Mouse (Mus musculus): ENCODE measurements around the gene Ano10. TPM values are rescaled to one million over a fixed set of nuclear protein-coding genes. Genes with fewer than 3 reads are reported as not detected.

Gene Ano10
- polyA plus RNA-seq, 1 experiment from 2014 or later, result 31.9 TPM

- peaks cover 5% of the 10 kb centered on the region; the same call in 1 of the 2 replicates for H3K36me3 ChIP-seq
- no peak for ATAC-seq (ENCODE audit: borderline replicate concordance, extremely low read depth, low FRiP score, low TSS enrichment)
- H3K4me2 ChIP-seq, result no peak overlapping the region
- 34% methylated on average over 4 of the region's 4 CpGs for WGBS
- H3K27ac ChIP-seq, result no peak overlapping the region
- no peak overlapping the region for H3K4me3 ChIP-seq
- no peaks in the 10 kb centered on the region for H3K9me3 ChIP-seq
- H3K27me3 ChIP-seq, result no peaks in the 10 kb centered on the region
- peaks cover 3% of the 10 kb centered on the region for H3K4me1 ChIP-seq
- no peak overlapping the region for H3K9ac ChIP-seq
These were observed 50.0 kb downstream of the Ano10 start for GRCm38 (mm10) chr9:122244080-122244799.

- Histone ChIP-seq H3K4me3 (no peak overlapping the region), H3K27ac (no peak overlapping the region), H3K9ac (no peak overlapping the region), H3K27me3 (no peaks in the 10 kb centered on the region), H3K4me1 (peaks cover 3% of the 10 kb centered on the region), H3K36me3 (peaks cover 5% of the 10 kb centered on the region; the same call in 1 of the 2 replicates), H3K9me3 (no peaks in the 10 kb centered on the region), H3K4me2 (no peak overlapping the region)
- WGBS, result 43% methylated on average over 1 of the region's 1 CpGs
- ATAC-seq (ENCODE audit: borderline replicate concordance, extremely low read depth, low FRiP score, low TSS enrichment), result no peak
These were observed 50.9 kb downstream of the Ano10 start for GRCm38 (mm10) chr9:122243297-122243696.

GRCm38 (mm10) chr9:122242856-122243255 is 51.4 kb downstream of the Ano10 start:
- Histone ChIP-seq H3K4me1 (peaks cover 3% of the 10 kb centered on the region), H3K27ac (no peak overlapping the region), H3K27me3 (no peaks in the 10 kb centered on the region), H3K4me3 (no peak overlapping the region), H3K9ac (no peak overlapping the region), H3K9me3 (no peaks in the 10 kb centered on the region), H3K4me2 (no peak overlapping the region), H3K36me3 (peaks cover 5% of the 10 kb centered on the region; the same call in 1 of the 2 replicates)
- ATAC-seq (ENCODE audit: borderline replicate concordance, extremely low read depth, low FRiP score, low TSS enrichment), result no peak
- 6% methylated on average over 7 of the region's 7 CpGs for WGBS

- Histone ChIP-seq H3K36me3 (peaks cover 4% of the 10 kb centered on the region; the same call in 1 of the 2 replicates), H3K27me3 (no peaks in the 10 kb centered on the region), H3K4me1 (peaks cover 3% of the 10 kb centered on the region; the same call in 1 of the 2 replicates), H3K27ac (no peak overlapping the region), H3K9me3 (no peaks in the 10 kb centered on the region), H3K4me2 (no peak overlapping the region), H3K9ac (no peak overlapping the region), H3K4me3 (no peak overlapping the region)
- 57% methylated on average over 10 of the region's 10 CpGs for WGBS
- no peak for ATAC-seq (ENCODE audit: borderline replicate concordance, extremely low read depth, low FRiP score, low TSS enrichment)
These were observed 52.3 kb downstream of the Ano10 start for GRCm38 (mm10) chr9:122241812-122242400.

- H3K9ac ChIP-seq, result no peak overlapping the region
- no peak overlapping the region for H3K4me2 ChIP-seq
- H3K27ac ChIP-seq, result no peak overlapping the region
- no peaks in the 10 kb centered on the region for H3K27me3 ChIP-seq
- ATAC-seq (ENCODE audit: borderline replicate concordance, extremely low read depth, low FRiP score, low TSS enrichment), result no peak
- H3K36me3 ChIP-seq, result no peaks in the 10 kb centered on the region
- no peaks in the 10 kb centered on the region for H3K9me3 ChIP-seq
- H3K4me3 ChIP-seq, result no peak overlapping the region
- peaks cover 3% of the 10 kb centered on the region; the same call in 1 of the 2 replicates for H3K4me1 ChIP-seq
- WGBS, result 62% methylated on average over 8 of the region's 8 CpGs
These were observed 53.5 kb downstream of the Ano10 start for GRCm38 (mm10) chr9:122240629-122241199.

GRCm38 (mm10) chr9:122234741-122235140 is 59.5 kb downstream of the Ano10 start:
- Histone ChIP-seq H3K27ac (no peak overlapping the region), H3K9ac (no peak overlapping the region), H3K4me3 (no peak overlapping the region), H3K27me3 (no peaks in the 10 kb centered on the region), H3K9me3 (no peaks in the 10 kb centered on the region), H3K36me3 (no peaks in the 10 kb centered on the region), H3K4me1 (no peaks in the 10 kb centered on the region), H3K4me2 (no peak overlapping the region)
- WGBS, result 78% methylated on average over 3 of the region's 3 CpGs
- no peak for ATAC-seq (ENCODE audit: borderline replicate concordance, extremely low read depth, low FRiP score, low TSS enrichment)

GRCm38 (mm10) chr9:122233972-122234345 is 60.3 kb downstream of the Ano10 start:
- no peak overlapping the region for H3K9ac ChIP-seq
- no peak overlapping the region for H3K4me3 ChIP-seq
- no peaks in the 10 kb centered on the region for H3K27me3 ChIP-seq
- no peaks in the 10 kb centered on the region for H3K9me3 ChIP-seq
- ATAC-seq (ENCODE audit: borderline replicate concordance, extremely low read depth, low FRiP score, low TSS enrichment), result no peak
- H3K36me3 ChIP-seq, result no peaks in the 10 kb centered on the region
- 59% methylated on average over 7 of the region's 7 CpGs for WGBS
- H3K27ac ChIP-seq, result no peak overlapping the region
- H3K4me1 ChIP-seq, result no peaks in the 10 kb centered on the region
- no peak overlapping the region for H3K4me2 ChIP-seq

- no peak for ATAC-seq (ENCODE audit: borderline replicate concordance, extremely low read depth, low FRiP score, low TSS enrichment)
- Histone ChIP-seq H3K9me3 (no peaks in the 10 kb centered on the region), H3K36me3 (no peaks in the 10 kb centered on the region), H3K4me1 (no peaks in the 10 kb centered on the region), H3K27me3 (no peaks in the 10 kb centered on the region), H3K4me3 (no peak overlapping the region), H3K27ac (no peak overlapping the region), H3K9ac (no peak overlapping the region), H3K4me2 (no peak overlapping the region)
- WGBS, result 84% methylated on average over 8 of the region's 8 CpGs
These were observed 60.8 kb downstream of the Ano10 start for GRCm38 (mm10) chr9:122233316-122233971.

GRCm38 (mm10) chr9:122232912-122233311 is 61.3 kb downstream of the Ano10 start:
- ATAC-seq (ENCODE audit: borderline replicate concordance, extremely low read depth, low FRiP score, low TSS enrichment), result no peak
- no peak overlapping the region for H3K9ac ChIP-seq
- H3K4me2 ChIP-seq, result no peak overlapping the region
- 69% methylated on average over 2 of the region's 2 CpGs for WGBS
- H3K27ac ChIP-seq, result no peak overlapping the region
- no peaks in the 10 kb centered on the region for H3K36me3 ChIP-seq
- H3K4me1 ChIP-seq, result no peaks in the 10 kb centered on the region
- no peaks in the 10 kb centered on the region for H3K27me3 ChIP-seq
- H3K9me3 ChIP-seq, result no peaks in the 10 kb centered on the region
- no peak overlapping the region for H3K4me3 ChIP-seq

- no peak for ATAC-seq (ENCODE audit: borderline replicate concordance, extremely low read depth, low FRiP score, low TSS enrichment)
- Histone ChIP-seq H3K4me3 (no peak overlapping the region), H3K36me3 (no peaks in the 10 kb centered on the region), H3K9me3 (no peaks in the 10 kb centered on the region), H3K27me3 (no peaks in the 10 kb centered on the region), H3K4me2 (no peak overlapping the region), H3K4me1 (no peaks in the 10 kb centered on the region), H3K9ac (no peak overlapping the region), H3K27ac (no peak overlapping the region)
- 63% methylated on average over 4 of the region's 4 CpGs for WGBS
These were observed 63.5 kb downstream of the Ano10 start for GRCm38 (mm10) chr9:122230701-122231100.

- H3K4me2 ChIP-seq, result no peak overlapping the region
- H3K4me3 ChIP-seq, result no peak overlapping the region
- no peaks in the 10 kb centered on the region for H3K27me3 ChIP-seq
- H3K27ac ChIP-seq, result no peak overlapping the region
- H3K36me3 ChIP-seq, result no peaks in the 10 kb centered on the region
- no peaks in the 10 kb centered on the region for H3K9me3 ChIP-seq
- peaks cover 9% of the 10 kb centered on the region; the same call in 1 of the 2 replicates for H3K4me1 ChIP-seq
- H3K9ac ChIP-seq, result no peak overlapping the region
- ATAC-seq (ENCODE audit: borderline replicate concordance, extremely low read depth, low FRiP score, low TSS enrichment), result no peak
- WGBS, result 91% methylated on average over 4 of the region's 4 CpGs
These were observed 67.8 kb downstream of the Ano10 start for GRCm38 (mm10) chr9:122226419-122226818.

- H3K4me3 ChIP-seq, result no peak overlapping the region
- ATAC-seq (ENCODE audit: borderline replicate concordance, extremely low read depth, low FRiP score, low TSS enrichment), result peak; percentile 39; the same call in 1 of the 2 replicates
- WGBS, result 52% methylated on average over 7 of the region's 7 CpGs
- no peak overlapping the region for H3K9ac ChIP-seq
- no peaks in the 10 kb centered on the region for H3K36me3 ChIP-seq
- H3K4me2 ChIP-seq, result no peak overlapping the region
- H3K27ac ChIP-seq, result no peak overlapping the region
- H3K27me3 ChIP-seq, result no peaks in the 10 kb centered on the region
- peaks cover 9% of the 10 kb centered on the region; the same call in 1 of the 2 replicates for H3K4me1 ChIP-seq
- H3K9me3 ChIP-seq, result no peaks in the 10 kb centered on the region
These were observed 68.9 kb downstream of the Ano10 start for GRCm38 (mm10) chr9:122225309-122225708.
